Mouse (Mus musculus): ENCODE results near the gene Tbc1d10b. TPM values are rescaled to one million over a fixed set of nuclear protein-coding genes. Genes with fewer than 3 reads are reported as not detected.

The Tbc1d10b gene
- total and polyA plus RNA-seq, 3 experiments = 37.4 to 70.3 TPM; not detected in 1

- Histone ChIP-seq H3K79me2 (ENCODE audit: control insufficient read depth, insufficient read depth, low read length, poor library complexity) (peaks cover 1% of the 10 kb centered on the region; the same call in 1 of the 2 replicates), H3K27ac (ENCODE audit: control insufficient read depth, low read depth, low read length) (no peak overlapping the region)
Measured at GRCm38 (mm10) chr7:127223106-127223505, 14.8 kb upstream of the Tbc1d10b start.

DNA sequence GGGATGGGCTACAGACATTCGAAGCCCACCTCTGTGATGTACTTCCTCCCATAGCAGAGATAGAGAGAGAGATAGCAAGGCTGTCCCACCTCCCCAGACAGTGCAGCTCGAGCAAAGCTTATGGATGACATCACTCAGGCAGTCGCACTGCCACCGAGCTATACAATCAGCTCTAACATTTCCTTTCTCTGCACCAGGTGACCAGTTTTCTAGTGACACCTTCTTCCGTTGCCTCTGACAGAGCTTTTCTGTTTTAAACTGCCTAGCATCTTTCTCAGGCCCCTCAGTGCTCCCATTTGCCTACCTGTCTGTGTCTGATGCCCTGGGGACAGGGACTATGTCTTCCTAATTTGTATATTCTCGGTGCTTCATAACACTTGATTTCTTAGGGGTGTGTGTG is 12.2 kb upstream of the Tbc1d10b start:
- H3K4me3 ChIP-seq (ENCODE audit: control insufficient read depth in 1 of 2, insufficient read depth in 1 of 2, low read depth in 2 of 2, low read length in 2 of 2) = no peak overlapping the region
- peaks cover 3% of the 10 kb centered on the region for H3K79me2 ChIP-seq (ENCODE audit: control insufficient read depth, insufficient read depth, low read length, poor library complexity)
- no peaks in the 10 kb centered on the region for H3K27me3 ChIP-seq (ENCODE audit: control insufficient read depth in 1 of 2, insufficient read depth in 2 of 2, low read length in 2 of 2)
- TF ChIP-seq ETS1 (IDR thresholded peaks at IDR 0.05; ENCODE audit: low read depth, low read length) (no peak), JUND (IDR thresholded peaks at IDR 0.05; ENCODE audit: low read depth, low read length) (no peak), MEF2A (IDR thresholded peaks at IDR 0.05; ENCODE audit: extremely low read depth, insufficient replicate concordance, low read depth, low read length, poor library complexity, severe bottlenecking) (no peak), ZNF384 (IDR thresholded peaks at IDR 0.05; ENCODE audit: low read depth, low read length) (no peak), CHD1 (IDR thresholded peaks at IDR 0.05; ENCODE audit: low read depth, low read length) (no peak)
- H3K27ac ChIP-seq (ENCODE audit: control insufficient read depth, low read depth, low read length) = no peak overlapping the region
- peaks cover 26 to 45% of the 10 kb centered on the region in 2 experiments for H3K4me1 ChIP-seq (ENCODE audit: control insufficient read depth in 1 of 2, insufficient read depth in 2 of 2, low read length in 2 of 2)
- no peaks in the 10 kb centered on the region for H3K9me3 ChIP-seq (replicated peaks; ENCODE audit: insufficient read depth, low read length)
- no peak for DNase-seq (ENCODE audit: low read depth, low spot score)
- peaks cover 0 to 24% of the 10 kb centered on the region in 2 experiments; a peak in 2 of 4 replicates for H3K36me3 ChIP-seq (ENCODE audit: control insufficient read depth in 1 of 2, insufficient read depth in 2 of 2, low read length in 2 of 2)
- no peak overlapping the region for H3K9ac ChIP-seq (ENCODE audit: control insufficient read depth, low read depth, low read length, poor library complexity, severe bottlenecking)

More at GRCm38 (mm10) chr7:127223106-127223505, 14.8 kb upstream of the Tbc1d10b start:
- peaks cover 0 to 19% of the 10 kb centered on the region in 2 experiments; a peak in 2 of 4 replicates for H3K36me3 ChIP-seq (ENCODE audit: control insufficient read depth in 1 of 2, insufficient read depth in 2 of 2, low read length in 2 of 2)
- no peaks in the 10 kb centered on the region for H3K9me3 ChIP-seq (replicated peaks; ENCODE audit: insufficient read depth, low read length)
- H3K4me1 ChIP-seq (ENCODE audit: control insufficient read depth in 1 of 2, insufficient read depth in 2 of 2, low read length in 2 of 2) = peaks cover 20 to 32% of the 10 kb centered on the region in 2 experiments
- no peak for DNase-seq (ENCODE audit: low read depth, low spot score)
- no peaks in the 10 kb centered on the region for H3K27me3 ChIP-seq (ENCODE audit: control insufficient read depth in 1 of 2, insufficient read depth in 2 of 2, low read length in 2 of 2)
- no peak overlapping the region for H3K4me3 ChIP-seq (ENCODE audit: control insufficient read depth in 1 of 2, insufficient read depth in 1 of 2, low read depth in 2 of 2, low read length in 2 of 2)
- no peak overlapping the region for H3K9ac ChIP-seq (ENCODE audit: control insufficient read depth, low read depth, low read length, poor library complexity, severe bottlenecking)
- no peak for TF ChIP-seq POLR2AphosphoS5 (IDR thresholded peaks at IDR 0.05; ENCODE audit: borderline replicate concordance, low read depth, low read length)
- TF ChIP-seq NRF1 (IDR thresholded peaks at IDR 0.05; ENCODE audit: insufficient read depth, low read depth, low read length, poor library complexity, severe bottlenecking) = no peak
- no peak for TF ChIP-seq EP300 (IDR thresholded peaks at IDR 0.05; ENCODE audit: low read depth in 1 of 2, low read length in 2 of 2)
- no peak for TF ChIP-seq POLR2A (IDR thresholded peaks at IDR 0.05; ENCODE audit: control insufficient read depth in 1 of 2, insufficient read depth in 1 of 2, low read depth in 1 of 2, low read length in 2 of 2, poor library complexity in 1 of 2)
- TF ChIP-seq HCFC1 (IDR thresholded peaks at IDR 0.05; ENCODE audit: low read depth, low read length) = no peak
- TF ChIP-seq MAZ (IDR thresholded peaks at IDR 0.05; ENCODE audit: low read depth, low read length) = no peak
- no peak for TF ChIP-seq CHD2 (IDR thresholded peaks at IDR 0.05; ENCODE audit: low read length)
- TF ChIP-seq GABPA (IDR thresholded peaks at IDR 0.05; ENCODE audit: low read depth, low read length) = no peak
- no peak for TF ChIP-seq CHD1 (IDR thresholded peaks at IDR 0.05; ENCODE audit: low read depth, low read length)
- TF ChIP-seq RCOR1 (IDR thresholded peaks at IDR 0.05; ENCODE audit: low read depth, low read length) = no peak

Data from MEL (cell line).